9 mouse cellular contexts compared by ENCODE assay signal in genomic region chr12:82072810-82073465, GRCm38 (mm10).
A peak's percentile ranks its signal among the peaks of the same experiment; 100 is the strongest.
DNase-seq lines count a peak whose midpoint lies in the region; ATAC-seq and TF ChIP-seq lines count a peak whose summit lies in the region.
"Had no signal": no experiment of that assay in that cellular context is flagged by ENCODE, and none has a peak within 500 bp of the region (broad histone marks: within the 10 kb centered on the region; RNA-seq: fewer than 3 reads in every experiment).

No protein-coding gene starts in this region.

- peak; percentile 55 for DNase-seq in midbrain, postnatal 0 days (ENCODE audit: low spot score)
- peak; percentile 32 to 43 for DNase-seq in cerebellum, postnatal 14 days
- peak; percentile 83 for DNase-seq in layer of hippocampus, adult 11-12 months (ENCODE audit: low spot score)
- no peak for DNase-seq in kidney, adult 18-20 months
- DNase-seq in gastrocnemius, postnatal 25 days: no peak

- no peaks in the 10 kb centered on the region for H3K36me3 ChIP-seq in midbrain, postnatal 0 days (ENCODE audit: insufficient read depth, low read length)
- no peaks in the 10 kb centered on the region for H3K36me3 ChIP-seq in midbrain, embryonic 16.5 days (ENCODE audit: control insufficient read depth, insufficient read depth, low read length)
- no peaks in the 10 kb centered on the region for H3K36me3 ChIP-seq in myocyte (ENCODE audit: control insufficient read depth, insufficient read depth)
- H3K36me3 ChIP-seq: limb, embryonic 12.5 days had no signal

- TF ChIP-seq POLR2A in myocyte (IDR thresholded peaks at IDR 0.05; ENCODE audit: insufficient read length, low read depth): no peak

- WGBS in midbrain, postnatal 0 days: 42% methylated on average over 13 of the region's 13 CpGs
- 45% methylated on average over 13 of the region's 13 CpGs for WGBS in midbrain, embryonic 16.5 days

- H3K4me3 ChIP-seq in midbrain, postnatal 0 days (ENCODE audit: low read depth, low read length): no peak overlapping the region
- no peak overlapping the region for H3K4me3 ChIP-seq in midbrain, embryonic 16.5 days (ENCODE audit: low read depth, low read length)
- H3K4me3 ChIP-seq in myocyte: no peak overlapping the region
- H3K4me3 ChIP-seq: limb, embryonic 12.5 days had no signal

- H3K4me1 ChIP-seq in midbrain, postnatal 0 days (ENCODE audit: insufficient read depth, low read length): no peaks in the 10 kb centered on the region
- H3K4me1 ChIP-seq in midbrain, embryonic 16.5 days (ENCODE audit: control insufficient read depth, insufficient read depth, low read length): no peaks in the 10 kb centered on the region

- no peak overlapping the region for H3K4me2 ChIP-seq in midbrain, postnatal 0 days (ENCODE audit: low read depth, low read length, poor library complexity, severe bottlenecking)
- H3K4me2 ChIP-seq in midbrain, embryonic 16.5 days (ENCODE audit: low read length): no peak overlapping the region
- H3K4me2 ChIP-seq in myocyte (ENCODE audit: low read depth): peak overlapping the region; percentile 62
- H3K4me2 ChIP-seq: limb, embryonic 12.5 days had no signal

- no peak for ATAC-seq in midbrain, postnatal 0 days (ENCODE audit: low FRiP score)
- ATAC-seq in midbrain, embryonic 16.5 days: no peak
- no peak for ATAC-seq in granulocyte monocyte progenitor cell, adult 5-6 weeks (replicated peaks; ENCODE audit: poor library complexity, severe bottlenecking)

- no peaks in the 10 kb centered on the region for H3K79me2 ChIP-seq in myocyte (ENCODE audit: control insufficient read depth, insufficient read depth)

- TF ChIP-seq CTCF in midbrain, postnatal 0 days (IDR thresholded peaks at IDR 0.05): no peak

- no peaks in the 10 kb centered on the region for H3K27me3 ChIP-seq in midbrain, postnatal 0 days (ENCODE audit: insufficient read depth, low read length)
- no peaks in the 10 kb centered on the region for H3K27me3 ChIP-seq in midbrain, embryonic 16.5 days (ENCODE audit: control insufficient read depth, insufficient read depth, low read depth, low read length)
- no peaks in the 10 kb centered on the region for H3K27me3 ChIP-seq in myocyte (ENCODE audit: control insufficient read depth, insufficient read depth, insufficient read length)
- H3K27me3 ChIP-seq: limb, embryonic 12.5 days had no signal

- no peak overlapping the region for H3K27ac ChIP-seq in midbrain, postnatal 0 days (ENCODE audit: low read depth, low read length)
- H3K27ac ChIP-seq in midbrain, embryonic 16.5 days (ENCODE audit: low read length): no peak overlapping the region
- H3K27ac ChIP-seq: limb, embryonic 12.5 days had no signal

- H3K9ac ChIP-seq in midbrain, postnatal 0 days (replicated peaks; ENCODE audit: low read length, poor library complexity, severe bottlenecking): no peak overlapping the region
- H3K9ac ChIP-seq in midbrain, embryonic 16.5 days (ENCODE audit: low read depth, low read length): no peak overlapping the region
- H3K9ac ChIP-seq: limb, embryonic 12.5 days had no signal

- H3ac ChIP-seq in myocyte (ENCODE audit: control insufficient read depth, insufficient read length): no peak overlapping the region

- no peaks in the 10 kb centered on the region for H3K9me3 ChIP-seq in midbrain, postnatal 0 days (ENCODE audit: low read length)
- H3K9me3 ChIP-seq in midbrain, embryonic 16.5 days (replicated peaks; ENCODE audit: control insufficient read depth, low read length, poor library complexity, severe bottlenecking): no peaks in the 10 kb centered on the region

TF ChIP-seq in myocyte, 11 proteins besides CTCF, POLR2A, EP300 and RAD21:
- peak in 2 of 3 experiments; percentile 72 to 89 for TF ChIP-seq MYOD1 (IDR thresholded peaks at IDR 0.05; ENCODE audit: control insufficient read depth in 1 of 3, insufficient read length in 2 of 3, low read depth in 2 of 3)
- no peak for TF ChIP-seq E2F4 (IDR thresholded peaks at IDR 0.05; ENCODE audit: insufficient read depth)
- no peak for TF ChIP-seq CEBPB (IDR thresholded peaks at IDR 0.05; ENCODE audit: insufficient read depth, poor library complexity, severe bottlenecking)
- TF ChIP-seq REST (IDR thresholded peaks at IDR 0.05; ENCODE audit: insufficient read depth, insufficient read length): no peak
- no peak for TF ChIP-seq POLR2AphosphoS2 (IDR thresholded peaks at IDR 0.05; ENCODE audit: insufficient read length, low read depth)
- peak in 2 of 3 experiments; percentile 7 to 71 for TF ChIP-seq MYOG (IDR thresholded peaks at IDR 0.05; ENCODE audit: control insufficient read depth in 1 of 3, insufficient read depth in 1 of 3, insufficient read length in 2 of 3, low read depth in 2 of 3)
TF ChIP-seq in myocyte: peak in this region for 2.

Comparison
In these comparisons a context has a peak if more than half of its experiments do, and no peak if none do; other contexts are left out.
1. DNase-seq: peak in midbrain, postnatal 0 days (single experiment), cerebellum, postnatal 14 days (2 of 2) and layer of hippocampus, adult 11-12 months (single experiment); none in kidney, adult 18-20 months (single experiment) and gastrocnemius, postnatal 25 days (single experiment).